Mouse (Mus musculus) lung, postnatal 0 days (tissue): Measurements from ENCODE around the gene Sergef.

Source experiments
- CTCF ChIP-seq: IDR thresholded peaks from 2 replicates; pipeline ENCODE4 v1.5.1; 2016; ENCODE audit warnings: antibody characterized with exemption, mild to moderate bottlenecking
- EP300 ChIP-seq: IDR thresholded peaks from 2 replicates; pipeline ENCODE4 v1.6.1; 2016; ENCODE audit warnings: antibody characterized with exemption, mild to moderate bottlenecking, control low read depth

DNA sequence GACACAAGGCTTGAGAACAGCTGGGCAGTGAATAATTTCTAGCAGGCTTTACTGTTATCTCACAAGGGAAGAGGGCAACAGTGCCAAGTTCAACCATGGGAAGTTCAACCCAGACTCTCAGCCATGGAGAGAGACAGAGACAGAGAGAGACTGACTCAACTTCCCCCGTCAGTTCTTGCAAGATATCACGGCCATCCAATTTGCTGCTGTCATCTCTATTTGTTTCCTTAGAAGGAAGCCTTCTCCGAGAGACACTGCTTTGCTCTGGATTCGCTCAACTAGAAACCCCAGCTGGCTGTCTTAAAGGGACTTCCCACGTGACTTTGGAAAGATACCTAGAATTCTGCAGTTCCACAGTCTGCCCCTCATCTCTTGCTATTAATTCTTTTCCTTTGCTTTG is 80.6 kb downstream of the Sergef start:
- TF ChIP-seq CTCF (no peak), EP300 (no peak)
